Mouse (Mus musculus) hindbrain, postnatal 0 days (tissue): ENCODE results near the gene AC124108.1. TPM values are rescaled to one million over a fixed set of nuclear protein-coding genes. Genes with fewer than 3 reads are reported as not detected.

ENCODE experiments used
- ATAC-seq: fragments of 200-750 bp; cut with Nextera tagmentation; 2 replicates; pipeline ENCODE4 v1.8.0; 2017; ENCODE audit warnings: mild to moderate bottlenecking, moderate TSS enrichment, moderate library complexity
- DNase-seq: peaks from one replicate; pipeline ENCODE4 v3.0.0-alpha.2; 2015; ENCODE audit warnings: low spot score
- H3K27ac ChIP-seq: fragments of 300-500 bp; sonication (generic); 2 replicates; pipeline ENCODE4 v1.5.1; 2014; ENCODE audit warnings: mild to moderate bottlenecking
- H3K27me3 ChIP-seq: fragments of 300-500 bp; sonication (generic); 2 replicates; pipeline ENCODE4 v1.6.1; 2014; ENCODE audit warnings: low read length, mixed read lengths; ENCODE audit not compliant: insufficient read depth
- H3K36me3 ChIP-seq: fragments of 300-500 bp; sonication (generic); 2 replicates; pipeline ENCODE4 v1.6.1; 2014; ENCODE audit warnings: low read length, mixed read lengths; ENCODE audit not compliant: insufficient read depth
- H3K4me1 ChIP-seq: fragments of 300-500 bp; sonication (generic); 2 replicates; pipeline ENCODE4 v1.6.1; 2014; ENCODE audit warnings: antibody characterized with exemption, low read length, mixed read lengths; ENCODE audit not compliant: insufficient read depth
- H3K4me2 ChIP-seq: fragments of 300-500 bp; sonication (generic); 2 replicates; pipeline ENCODE4 v1.6.1; 2014; ENCODE audit warnings: low read depth, mild to moderate bottlenecking, low read length, moderate library complexity, mixed read lengths
- H3K4me3 ChIP-seq: fragments of 300-500 bp; sonication (generic); 2 replicates; pipeline ENCODE4 v1.5.1; 2014; ENCODE audit warnings: low read length
- H3K9ac ChIP-seq: fragments of 300-500 bp; sonication (generic); replicated peaks from 2 replicates; pipeline ENCODE4 v1.6.1; 2014; ENCODE audit warnings: mild to moderate bottlenecking, low read length, moderate library complexity, mixed read lengths
- H3K9me3 ChIP-seq: fragments of 300-500 bp; sonication (generic); 2 replicates; pipeline ENCODE4 v1.6.1; 2016; ENCODE audit warnings: low read length, mixed read lengths
- CTCF ChIP-seq: IDR thresholded peaks from 2 replicates; pipeline ENCODE4 v1.5.1; 2016; ENCODE audit warnings: antibody characterized with exemption, control low read depth, low read depth
- WGBS: fragments of 180-500 bp; shearing (Covaris S2); extraction: QIAGEN DNeasy Blood & Tissue Kit; methylation state at CpG from one replicate; pipeline ENCODE4 v1.1.7; 2014; 5-methylcytosine and 5-hydroxymethylcytosine counted together
- polyA plus RNA-seq: library from polyadenylated mRNA; unstranded; fragments of >200 nt; fragmentation: Nextera tagmentation; extraction: Ambion mirVana; gene quantifications from 2 replicates; pipeline ENCODE4 v1.2.1, GENCODE M21; 2015
- total RNA-seq: library from RNA; depleted of rRNA; stranded (reverse); fragments of >200 nt; gene quantifications from 2 replicates; pipeline ENCODE4 v1.2.3, GENCODE M21; 2014

The AC124108.1 gene
- total and polyA plus RNA-seq, 2 experiments from 2014 or later, result 0.70 to 4.8 TPM

DNA sequence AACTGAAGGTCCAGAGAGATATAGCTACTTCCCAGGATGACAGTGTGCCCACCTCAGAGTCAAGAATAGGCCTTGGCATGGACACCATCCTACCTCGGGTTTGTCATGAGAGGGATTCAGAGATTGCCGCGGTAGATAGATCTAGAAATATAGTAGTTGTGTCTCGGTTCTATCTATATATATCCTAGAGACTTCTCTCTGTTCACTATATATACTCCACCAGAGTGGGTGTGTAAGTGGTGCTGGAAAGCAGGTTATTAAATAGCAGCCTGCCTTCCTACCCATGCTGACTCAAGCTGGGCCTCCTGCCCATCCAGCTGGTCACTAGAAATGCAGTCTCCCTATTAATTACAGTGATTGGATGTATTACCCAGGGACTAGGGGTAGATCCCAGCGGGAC is 11.5 kb downstream of the AC124108.1 start:
- Histone ChIP-seq H3K27me3 (no peaks in the 10 kb centered on the region), H3K4me2 (no peak overlapping the region), H3K27ac (peak overlapping the region; percentile 32; the same call in 1 of the 2 replicates), H3K9me3 (no peaks in the 10 kb centered on the region), H3K4me3 (no peak overlapping the region), H3K4me1 (peaks cover 14% of the 10 kb centered on the region), H3K9ac (no peak overlapping the region), H3K36me3 (no peaks in the 10 kb centered on the region)
- no peak for DNase-seq
- no peak for TF ChIP-seq CTCF
- ATAC-seq, result no peak
- 91% methylated on average over 5 of the region's 5 CpGs for WGBS

DNA sequence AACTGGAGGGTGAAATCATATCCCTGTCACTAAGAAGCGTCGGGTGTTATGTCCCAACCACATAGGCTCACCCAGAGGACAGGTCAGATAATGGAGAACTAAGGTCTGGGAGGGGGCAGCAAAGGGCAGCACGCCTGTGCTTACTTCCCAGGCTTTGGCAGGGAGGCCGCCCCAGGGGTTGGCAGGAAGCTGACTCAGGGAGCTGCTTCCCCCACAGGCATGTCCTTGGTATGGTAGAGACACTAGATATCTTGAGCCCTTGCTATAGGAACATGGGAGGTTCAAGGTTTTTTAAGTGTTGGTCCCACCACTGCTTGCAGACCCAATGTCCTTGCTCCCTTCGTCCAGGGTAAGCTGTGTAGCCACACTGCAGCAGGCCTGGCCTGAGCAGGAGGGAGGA is 14.7 kb downstream of the AC124108.1 start:
- Histone ChIP-seq H3K4me3 (no peak overlapping the region), H3K27me3 (no peaks in the 10 kb centered on the region), H3K4me2 (no peak overlapping the region), H3K4me1 (peaks cover 29% of the 10 kb centered on the region), H3K9ac (no peak overlapping the region), H3K27ac (no peak overlapping the region), H3K9me3 (no peaks in the 10 kb centered on the region), H3K36me3 (no peaks in the 10 kb centered on the region)
- ATAC-seq (no peak), DNase-seq (no peak)
- WGBS, result 79% methylated on average over 5 of the region's 5 CpGs
- no peak for TF ChIP-seq CTCF

DNA sequence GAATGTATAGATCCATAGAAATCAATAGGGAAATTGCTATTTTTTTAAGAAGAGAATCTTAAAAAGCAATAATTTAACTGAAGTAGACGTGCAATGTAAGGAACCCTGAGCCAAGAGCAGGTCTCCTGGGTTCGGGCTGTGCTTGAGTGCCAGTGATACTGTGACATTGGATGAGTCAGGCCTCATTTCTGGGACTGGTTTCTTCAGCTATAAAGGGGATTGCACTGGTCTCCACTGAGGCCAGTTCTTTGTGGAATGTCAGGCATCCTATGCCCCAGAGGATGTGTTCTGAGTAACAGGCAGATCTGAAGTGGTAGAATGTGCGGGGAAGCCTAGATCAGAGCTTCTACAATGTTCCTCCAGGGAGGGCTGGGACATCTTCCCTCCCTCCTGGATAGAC is 15.6 kb downstream of the AC124108.1 start:
- no peak for ATAC-seq
- 0 out of 2 replicates have a peak overlapping the region, but pooled peaks have one; percentile 26 for H3K27ac ChIP-seq
- no peaks in the 10 kb centered on the region for H3K9me3 ChIP-seq
- no peak for DNase-seq
- no peak overlapping the region for H3K9ac ChIP-seq
- TF ChIP-seq CTCF, result no peak
- peaks cover 23% of the 10 kb centered on the region for H3K4me1 ChIP-seq
- H3K4me3 ChIP-seq, result no peak overlapping the region
- no peak overlapping the region for H3K4me2 ChIP-seq
- 80% methylated on average over 3 of the region's 3 CpGs for WGBS
- H3K36me3 ChIP-seq, result no peaks in the 10 kb centered on the region
- no peaks in the 10 kb centered on the region for H3K27me3 ChIP-seq

DNA sequence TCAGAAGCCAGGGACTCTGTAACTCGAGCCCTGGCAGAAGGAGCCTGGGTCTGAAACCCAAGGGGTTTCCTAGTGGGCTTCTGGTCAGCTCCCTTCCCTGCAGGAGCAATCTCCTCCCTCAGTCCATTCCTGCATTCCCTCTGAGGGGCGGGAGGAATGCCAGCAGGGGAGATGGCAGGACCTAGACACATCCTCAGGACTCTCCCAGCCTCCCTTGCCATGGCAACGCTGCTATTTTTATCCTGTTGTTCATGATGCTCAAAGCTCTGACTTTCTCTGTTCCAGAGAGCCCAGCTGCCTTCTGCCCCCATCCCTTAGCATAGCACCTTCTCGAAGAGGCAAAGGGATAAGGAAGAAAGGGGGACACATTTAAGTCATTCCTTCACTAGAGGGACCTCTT is 16.9 kb downstream of the AC124108.1 start:
- H3K4me3 ChIP-seq, result no peak overlapping the region
- no peak overlapping the region for H3K4me2 ChIP-seq
- no peak for TF ChIP-seq CTCF
- peaks cover 19% of the 10 kb centered on the region for H3K4me1 ChIP-seq
- ATAC-seq, result peak; percentile 41; the same call in 1 of the 2 replicates
- peak overlapping the region; percentile 62 for H3K27ac ChIP-seq
- no peaks in the 10 kb centered on the region for H3K27me3 ChIP-seq
- no peaks in the 10 kb centered on the region for H3K36me3 ChIP-seq
- peak; percentile 74 for DNase-seq
- no peaks in the 10 kb centered on the region for H3K9me3 ChIP-seq
- 4% methylated on average over 4 of the region's 4 CpGs for WGBS
- H3K9ac ChIP-seq, result no peak overlapping the region

DNA sequence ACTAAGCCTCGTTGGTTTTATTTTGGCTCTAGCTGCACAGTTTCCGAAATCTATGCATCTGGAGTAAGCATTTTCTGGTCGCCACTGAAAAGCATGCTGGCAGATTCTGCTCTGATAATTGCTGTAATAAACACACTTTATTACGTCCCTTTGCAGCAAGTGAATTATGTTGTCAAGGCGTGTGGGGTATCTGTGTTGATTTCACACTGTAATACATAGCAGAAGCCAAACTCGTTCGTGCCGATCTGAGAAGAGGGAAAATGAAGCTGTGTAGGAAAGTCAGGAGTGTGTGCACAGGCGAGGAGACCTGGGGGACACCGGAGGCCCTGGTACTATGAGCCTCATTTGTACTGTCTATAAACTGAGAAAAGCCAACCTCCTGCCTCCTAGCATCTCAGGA is 18.1 kb downstream of the AC124108.1 start:
- Histone ChIP-seq H3K4me2 (no peak overlapping the region), H3K36me3 (no peaks in the 10 kb centered on the region), H3K4me1 (peaks cover 19% of the 10 kb centered on the region), H3K27ac (no peak overlapping the region), H3K9me3 (no peaks in the 10 kb centered on the region), H3K4me3 (no peak overlapping the region), H3K27me3 (no peaks in the 10 kb centered on the region), H3K9ac (no peak overlapping the region)
- no peak for DNase-seq
- no peak for TF ChIP-seq CTCF
- no peak for ATAC-seq
- 52% methylated on average over 10 of the region's 10 CpGs for WGBS

DNA sequence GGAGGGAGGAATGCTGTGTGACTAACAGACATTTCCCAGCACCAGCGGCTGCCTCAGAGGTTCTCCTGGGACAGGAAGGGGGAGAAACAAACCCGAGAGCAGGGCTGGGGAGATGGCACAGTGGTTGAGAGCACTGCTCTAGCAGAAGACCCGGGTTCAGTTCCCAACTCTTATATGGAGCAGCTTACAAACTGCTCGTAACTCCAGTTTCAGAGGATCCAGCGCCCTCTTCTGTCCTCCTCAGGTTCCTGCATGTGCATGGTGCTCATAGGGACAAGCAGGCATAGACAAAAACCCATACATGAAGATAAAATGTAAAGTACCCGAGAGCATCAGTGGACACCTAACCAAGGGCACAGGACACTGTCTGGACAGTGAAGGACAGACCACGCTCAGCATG is 19.7 kb downstream of the AC124108.1 start:
- Histone ChIP-seq H3K9me3 (no peaks in the 10 kb centered on the region), H3K27ac (no peak overlapping the region), H3K4me1 (peaks cover 19% of the 10 kb centered on the region), H3K4me3 (no peak overlapping the region), H3K9ac (no peak overlapping the region), H3K4me2 (no peak overlapping the region), H3K36me3 (no peaks in the 10 kb centered on the region), H3K27me3 (no peaks in the 10 kb centered on the region)
- DNase-seq (peak; percentile 76), ATAC-seq (no peak)
- WGBS, result 21% methylated on average over 7 of the region's 7 CpGs
- peak; percentile 68 for TF ChIP-seq CTCF

DNA sequence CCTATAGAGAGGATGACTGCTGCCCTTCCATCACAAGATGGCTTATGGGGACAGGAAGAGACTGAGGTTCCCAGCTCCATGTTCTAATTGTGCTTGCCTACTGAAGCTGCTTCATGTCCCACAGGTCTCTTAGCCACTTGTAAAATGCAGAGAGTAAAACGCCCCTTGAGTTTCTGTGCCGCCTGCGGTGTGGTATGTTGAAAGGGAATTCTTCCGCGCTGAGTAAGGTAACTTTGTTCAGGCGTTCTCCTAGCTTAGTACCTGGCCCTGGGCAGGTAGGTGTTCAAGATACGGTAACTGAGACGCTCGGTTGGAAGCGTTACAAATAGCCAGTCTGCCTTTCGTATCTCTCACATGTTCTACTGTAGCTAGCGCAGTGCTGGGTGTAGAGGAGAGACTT is 20.4 kb downstream of the AC124108.1 start:
- no peak for TF ChIP-seq CTCF
- WGBS, result 41% methylated on average over 12 of the region's 12 CpGs
- Histone ChIP-seq H3K4me2 (peak overlapping the region; percentile 21; the same call in 1 of the 2 replicates), H3K9me3 (no peaks in the 10 kb centered on the region), H3K9ac (peak overlapping the region; percentile 21; the same call in 1 of the 2 replicates), H3K4me3 (no peak overlapping the region), H3K36me3 (no peaks in the 10 kb centered on the region), H3K27me3 (no peaks in the 10 kb centered on the region), H3K4me1 (peaks cover 19% of the 10 kb centered on the region), H3K27ac (no peak overlapping the region)
- DNase-seq (no peak), ATAC-seq (no peak)
